Mouse (Mus musculus): ENCODE measurements around the gene Cacna1e. TPM values are rescaled to one million over a fixed set of nuclear protein-coding genes. Genes with fewer than 3 reads are reported as not detected.
A peak's percentile ranks its signal among the peaks of the same experiment; 100 is the strongest.

The Cacna1e gene
- 53.6 and 56.0 TPM in 2 replicates for polyA plus RNA-seq (2012; rRNA removed)

DNA sequence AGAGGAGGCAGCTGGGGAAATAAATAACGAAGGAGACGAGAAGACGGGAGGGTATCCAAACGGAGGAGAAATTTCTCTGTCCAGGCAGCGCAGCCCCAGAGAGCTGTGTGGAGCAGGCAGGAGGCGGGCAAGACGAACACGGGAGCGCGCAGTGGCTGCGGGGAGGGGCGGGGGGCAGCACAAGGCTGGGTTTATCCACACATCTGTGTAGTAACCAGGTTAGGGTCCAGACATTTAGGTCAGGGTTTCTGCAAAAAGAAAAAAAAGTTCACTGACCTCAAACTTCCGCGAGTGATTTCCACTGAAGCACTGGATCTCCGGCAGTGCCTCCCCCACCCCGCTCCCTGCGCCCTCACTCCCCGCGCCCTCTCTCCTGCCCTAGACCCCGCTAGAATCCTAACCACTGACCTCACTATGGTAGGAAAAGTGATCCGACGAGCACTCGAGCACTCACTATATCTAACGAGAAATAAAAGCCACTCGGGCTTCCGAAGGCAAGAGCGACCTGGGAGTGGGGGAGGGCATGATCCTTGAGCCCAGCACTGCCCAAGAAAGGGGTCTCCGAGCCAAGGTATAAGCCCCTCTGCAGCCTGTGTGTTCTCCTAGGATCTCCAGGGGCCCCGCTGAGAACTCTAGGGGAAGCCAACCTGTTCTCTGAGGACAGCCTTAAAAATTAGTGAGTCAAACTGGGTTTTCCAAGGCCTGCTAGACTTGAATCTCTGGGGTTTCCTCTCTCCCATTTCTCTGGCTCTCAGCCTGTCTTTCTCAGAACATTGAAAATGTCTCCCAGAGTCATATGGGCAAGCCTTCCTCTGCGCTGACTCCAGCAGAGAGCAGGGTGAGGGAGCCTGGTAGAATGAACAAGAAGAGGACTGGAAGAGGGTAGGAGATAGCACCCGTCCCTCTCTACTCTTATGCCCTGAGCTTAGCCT, at the start of gene Cacna1e:
Gene Cacna1e, minus strand, starts transcription at position 227 of the 932 bp plus-strand sequence.
- Histone ChIP-seq H3K4me1 (ENCODE audit: control insufficient read depth, insufficient read depth, low read length) (peaks cover 4% of the 10 kb centered on the region), H3K27ac (ENCODE audit: insufficient read depth, low read length) (no peak within 1 kb of the TSS), H3K4me3 (ENCODE audit: insufficient read depth, low read length) (peak within 1 kb of the TSS; percentile 38)
- no peak for TF ChIP-seq CTCF (IDR thresholded peaks at IDR 0.05; ENCODE audit: extremely low read depth, insufficient read depth, low read length)
- no peak for TF ChIP-seq POLR2A (IDR thresholded peaks at IDR 0.05; ENCODE audit: extremely low read depth, insufficient read depth, low read length)

DNA sequence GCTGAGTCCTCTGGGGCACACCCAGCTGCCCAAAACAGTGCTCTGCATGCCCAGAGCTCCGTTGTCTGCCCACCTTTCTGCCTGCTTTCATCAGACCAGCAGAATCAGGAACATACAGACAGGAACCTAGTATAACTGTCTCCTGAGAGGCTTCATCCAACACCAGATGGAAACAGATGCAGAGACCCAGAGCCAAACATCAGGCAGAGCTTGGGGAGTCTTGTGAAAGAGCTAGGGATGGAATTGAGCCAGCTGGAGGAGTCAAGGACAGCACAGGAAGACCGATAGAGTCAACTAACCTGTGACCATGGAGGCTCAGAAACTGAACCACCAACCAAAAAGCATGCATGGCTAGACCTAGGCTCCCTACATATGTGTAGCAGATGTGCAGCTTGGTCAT, 34.1 kb upstream of the Cacna1e start:
- Histone ChIP-seq H3K4me3 (ENCODE audit: insufficient read depth, low read length) (no peak overlapping the region), H3K27ac (ENCODE audit: insufficient read depth, low read length) (no peak overlapping the region), H3K4me1 (ENCODE audit: control insufficient read depth, insufficient read depth, low read length) (peaks cover 4% of the 10 kb centered on the region)
- TF ChIP-seq CTCF (IDR thresholded peaks at IDR 0.05; ENCODE audit: extremely low read depth, insufficient read depth, low read length) = no peak
- no peak for TF ChIP-seq POLR2A (IDR thresholded peaks at IDR 0.05; ENCODE audit: extremely low read depth, insufficient read depth, low read length)

DNA sequence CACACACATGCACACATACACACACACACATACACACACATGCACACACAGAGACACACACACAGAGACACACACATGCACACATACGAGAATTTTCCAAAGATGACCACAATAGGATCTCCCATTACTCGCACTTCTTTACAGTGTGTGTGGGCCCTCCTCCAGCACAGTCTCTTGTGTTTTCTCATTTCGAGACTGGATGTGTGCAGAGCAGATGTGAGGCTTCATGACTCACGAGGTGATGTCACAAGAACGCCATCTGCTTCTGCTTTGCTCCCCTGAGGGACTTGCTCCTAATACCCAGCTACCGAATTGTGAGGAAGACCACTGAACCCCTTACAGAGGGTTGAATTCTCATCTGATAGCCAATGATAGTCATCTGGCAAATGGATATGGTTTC, 33.1 kb upstream of the Cacna1e start:
- Histone ChIP-seq H3K4me1 (ENCODE audit: control insufficient read depth, insufficient read depth, low read length) (peaks cover 4% of the 10 kb centered on the region), H3K4me3 (ENCODE audit: insufficient read depth, low read length) (no peak overlapping the region), H3K27ac (ENCODE audit: insufficient read depth, low read length) (no peak overlapping the region)
- no peak for TF ChIP-seq POLR2A (IDR thresholded peaks at IDR 0.05; ENCODE audit: extremely low read depth, insufficient read depth, low read length)
- TF ChIP-seq CTCF (IDR thresholded peaks at IDR 0.05; ENCODE audit: extremely low read depth, insufficient read depth, low read length) = no peak

- Histone ChIP-seq H3K4me1 (ENCODE audit: control insufficient read depth, insufficient read depth, low read length) (no peaks in the 10 kb centered on the region; the same call in 1 of the 2 replicates), H3K27ac (ENCODE audit: insufficient read depth, low read length) (no peak overlapping the region), H3K4me3 (ENCODE audit: insufficient read depth, low read length) (no peak overlapping the region)
- no peak for TF ChIP-seq POLR2A (IDR thresholded peaks at IDR 0.05; ENCODE audit: extremely low read depth, insufficient read depth, low read length)
- TF ChIP-seq CTCF (IDR thresholded peaks at IDR 0.05; ENCODE audit: extremely low read depth, insufficient read depth, low read length) = no peak
These were observed 25.3 kb upstream of the Cacna1e start for GRCm38 (mm10) chr1:154909554-154909953.

DNA sequence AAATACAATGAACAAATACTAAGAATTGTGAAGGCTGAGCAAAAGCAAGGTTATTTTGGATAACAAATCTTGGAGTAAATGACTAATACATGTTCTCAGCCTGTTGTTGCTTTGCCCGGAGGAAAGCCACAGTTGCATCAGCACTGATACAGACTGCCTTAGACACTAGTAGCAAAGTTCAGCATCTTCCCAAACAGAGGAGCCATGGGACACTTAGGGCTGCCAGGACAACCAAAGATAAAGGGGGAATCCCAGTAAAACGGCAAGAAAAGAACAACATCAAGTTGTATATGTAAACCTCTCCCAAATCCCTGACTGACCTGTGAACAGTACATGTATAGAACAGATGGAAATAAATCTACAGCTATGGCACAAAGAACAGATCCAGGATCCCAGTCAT, 13.1 kb upstream of the Cacna1e start:
- TF ChIP-seq POLR2A (IDR thresholded peaks at IDR 0.05; ENCODE audit: extremely low read depth, insufficient read depth, low read length) (no peak), CTCF (IDR thresholded peaks at IDR 0.05; ENCODE audit: extremely low read depth, insufficient read depth, low read length) (no peak)
- no peak overlapping the region for H3K27ac ChIP-seq (ENCODE audit: insufficient read depth, low read length)
- H3K4me3 ChIP-seq (ENCODE audit: insufficient read depth, low read length) = no peak overlapping the region
- no peaks in the 10 kb centered on the region for H3K4me1 ChIP-seq (ENCODE audit: control insufficient read depth, insufficient read depth, low read length)

DNA sequence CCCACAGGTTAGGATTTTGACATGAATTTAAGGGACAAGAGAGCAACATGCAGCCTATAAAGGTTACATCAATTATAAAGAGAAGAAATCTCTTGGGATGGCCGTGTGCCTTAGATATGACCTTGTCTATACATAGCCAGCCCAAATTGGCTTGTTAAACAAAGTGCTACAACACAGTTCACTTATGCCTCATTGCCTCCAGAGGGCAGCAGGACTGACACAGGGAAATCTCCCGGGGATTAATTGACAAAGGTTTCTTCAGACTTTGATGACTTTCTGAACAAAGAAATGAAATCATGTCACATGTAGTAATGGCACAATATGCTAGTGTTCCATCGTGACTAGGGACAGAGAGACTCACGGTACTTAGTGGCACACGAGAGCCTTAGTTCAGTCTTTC, 5.9 kb upstream of the Cacna1e start:
- H3K27ac ChIP-seq (ENCODE audit: insufficient read depth, low read length) = no peak overlapping the region
- TF ChIP-seq POLR2A (IDR thresholded peaks at IDR 0.05; ENCODE audit: extremely low read depth, insufficient read depth, low read length) = no peak
- TF ChIP-seq CTCF (IDR thresholded peaks at IDR 0.05; ENCODE audit: extremely low read depth, insufficient read depth, low read length) = no peak
- H3K4me3 ChIP-seq (ENCODE audit: insufficient read depth, low read length) = no peak overlapping the region
- peaks cover 4% of the 10 kb centered on the region for H3K4me1 ChIP-seq (ENCODE audit: control insufficient read depth, insufficient read depth, low read length)

GRCm38 (mm10) chr1:154888495-154888894, 4.2 kb upstream of the Cacna1e start:
- H3K4me3 ChIP-seq (ENCODE audit: insufficient read depth, low read length) = no peak overlapping the region
- TF ChIP-seq CTCF (IDR thresholded peaks at IDR 0.05; ENCODE audit: extremely low read depth, insufficient read depth, low read length) (no peak), POLR2A (IDR thresholded peaks at IDR 0.05; ENCODE audit: extremely low read depth, insufficient read depth, low read length) (no peak)
- no peak overlapping the region for H3K27ac ChIP-seq (ENCODE audit: insufficient read depth, low read length)
- H3K4me1 ChIP-seq (ENCODE audit: control insufficient read depth, insufficient read depth, low read length) = peaks cover 4% of the 10 kb centered on the region

DNA sequence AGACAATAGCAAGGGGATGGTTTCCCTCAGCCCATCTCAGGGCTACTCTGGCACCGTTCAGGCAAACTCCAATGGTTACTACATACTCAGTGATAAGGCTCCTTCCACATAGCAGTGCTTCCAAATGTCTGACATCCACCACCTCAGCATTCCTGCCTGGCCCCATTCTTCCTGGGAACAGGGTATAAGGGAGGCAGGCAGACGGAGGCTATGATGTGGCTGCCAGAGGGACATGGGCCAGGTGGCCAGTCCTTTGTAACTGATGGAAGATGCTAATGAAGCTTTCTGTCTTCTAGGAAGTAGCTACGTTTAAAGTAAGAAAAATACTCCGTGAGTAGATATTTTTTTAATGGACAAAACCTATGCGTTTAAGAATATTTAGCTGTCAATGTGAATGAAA, 3.7 kb upstream of the Cacna1e start:
- H3K27ac ChIP-seq (ENCODE audit: insufficient read depth, low read length) = no peak overlapping the region
- peaks cover 4% of the 10 kb centered on the region for H3K4me1 ChIP-seq (ENCODE audit: control insufficient read depth, insufficient read depth, low read length)
- H3K4me3 ChIP-seq (ENCODE audit: insufficient read depth, low read length) = no peak overlapping the region
- TF ChIP-seq CTCF (IDR thresholded peaks at IDR 0.05; ENCODE audit: extremely low read depth, insufficient read depth, low read length) = no peak
- no peak for TF ChIP-seq POLR2A (IDR thresholded peaks at IDR 0.05; ENCODE audit: extremely low read depth, insufficient read depth, low read length)

GRCm38 (mm10) chr1:154887546-154887945, 3.2 kb upstream of the Cacna1e start:
- TF ChIP-seq POLR2A (IDR thresholded peaks at IDR 0.05; ENCODE audit: extremely low read depth, insufficient read depth, low read length) (no peak), CTCF (IDR thresholded peaks at IDR 0.05; ENCODE audit: extremely low read depth, insufficient read depth, low read length) (no peak)
- no peak overlapping the region for H3K27ac ChIP-seq (ENCODE audit: insufficient read depth, low read length)
- H3K4me1 ChIP-seq (ENCODE audit: control insufficient read depth, insufficient read depth, low read length) = peaks cover 4% of the 10 kb centered on the region
- H3K4me3 ChIP-seq (ENCODE audit: insufficient read depth, low read length) = no peak overlapping the region

- Histone ChIP-seq H3K27ac (ENCODE audit: insufficient read depth, low read length) (no peak overlapping the region), H3K4me3 (ENCODE audit: insufficient read depth, low read length) (no peak overlapping the region), H3K4me1 (ENCODE audit: control insufficient read depth, insufficient read depth, low read length) (peaks cover 4% of the 10 kb centered on the region)
- no peak for TF ChIP-seq POLR2A (IDR thresholded peaks at IDR 0.05; ENCODE audit: extremely low read depth, insufficient read depth, low read length)
- no peak for TF ChIP-seq CTCF (IDR thresholded peaks at IDR 0.05; ENCODE audit: extremely low read depth, insufficient read depth, low read length)
These were observed 2.3 kb upstream of the Cacna1e start for GRCm38 (mm10) chr1:154886611-154887010.
